Mouse (Mus musculus) bone marrow, adult 2 months (tissue): Measurements from ENCODE around the gene Coq6.

Experiments used
- CTCF ChIP-seq: fragments of 200-500 bp; IDR thresholded peaks from 2 replicates; pipeline ENCODE4 v1.5.1; 2011; ENCODE audit warnings: low read length, control low read depth; ENCODE audit not compliant: control insufficient read depth, insufficient read depth
- POLR2A ChIP-seq: fragments of 200-500 bp; IDR thresholded peaks from 2 replicates; pipeline ENCODE4 v1.6.1; 2011; ENCODE audit warnings: low read depth, mild to moderate bottlenecking, control low read depth, low read length, borderline replicate concordance; ENCODE audit not compliant: control insufficient read depth

- TF ChIP-seq CTCF (no peak), POLR2A (no peak)
These were observed 38.2 kb downstream of the Coq6 start for GRCm38 (mm10) chr12:84399663-84400062.
